Mouse (Mus musculus) ovary, postnatal 14 days (tissue): ENCODE measurements around the gene Trpv2.

Experiments used
- DNase-seq: peaks from one replicate; pipeline ENCODE4 v3.0.0; 2022; ENCODE audit warnings: low spot score

Gene Trpv2

DNA sequence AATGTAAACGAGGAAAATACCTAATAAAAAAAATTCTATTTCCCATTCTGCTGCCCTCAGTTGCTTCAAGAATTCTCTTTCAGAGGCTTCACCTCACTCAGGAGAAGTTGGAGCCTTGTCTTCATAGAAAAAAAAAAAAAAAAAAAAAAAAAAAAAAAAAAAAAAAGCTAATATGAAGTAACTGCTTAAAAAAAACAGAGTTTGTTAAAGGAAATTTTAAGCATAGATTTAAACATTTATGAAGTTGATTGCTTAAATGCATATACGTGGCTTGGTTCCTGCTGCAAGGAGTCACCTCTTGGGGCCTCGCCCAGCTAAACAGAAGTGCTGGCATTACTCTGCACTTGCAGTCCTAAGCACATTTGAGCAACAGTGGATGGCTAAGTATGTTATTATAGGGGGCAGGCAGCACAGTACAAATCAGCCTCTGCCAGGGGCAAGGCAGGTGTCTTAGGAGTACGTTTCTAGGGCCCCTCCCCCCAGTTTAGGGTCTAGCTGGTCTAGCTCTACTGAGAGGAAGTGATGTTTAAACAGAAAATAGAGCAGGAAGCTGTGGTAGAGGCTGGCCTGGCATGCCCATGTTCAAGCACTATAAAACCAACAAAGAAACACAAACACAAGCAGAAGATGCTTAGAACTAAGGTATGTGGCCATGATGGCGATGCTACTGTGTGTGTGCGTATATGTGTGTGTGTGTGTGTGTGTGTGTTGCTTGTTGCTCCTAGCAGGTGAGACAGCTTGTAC lies at the start of gene Trpv2:
Gene Trpv2 (plus strand): TSS at position 528 of the 744 bp plus-strand sequence.
- DNase-seq = no peak

DNA sequence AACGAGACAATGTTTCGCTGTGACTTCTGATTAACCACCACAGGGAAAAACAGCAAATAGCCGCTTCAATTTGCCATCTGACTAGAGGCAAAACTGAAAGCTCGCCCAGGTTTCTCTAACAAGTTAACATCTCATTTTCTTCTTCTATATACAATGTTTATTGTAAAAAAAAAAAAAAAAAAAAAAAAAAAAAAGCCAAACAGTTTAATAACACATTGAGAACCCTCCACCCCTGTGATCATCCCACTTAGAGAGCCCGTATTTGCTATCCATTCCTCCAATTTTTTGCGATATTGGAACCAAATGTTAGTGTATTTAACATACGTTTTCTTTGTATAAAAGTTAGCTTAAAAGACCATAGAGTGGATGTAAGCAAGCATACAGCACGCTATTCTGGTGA lies 37.2 kb upstream of the Trpv2 start:
- DNase-seq = no peak

DNA sequence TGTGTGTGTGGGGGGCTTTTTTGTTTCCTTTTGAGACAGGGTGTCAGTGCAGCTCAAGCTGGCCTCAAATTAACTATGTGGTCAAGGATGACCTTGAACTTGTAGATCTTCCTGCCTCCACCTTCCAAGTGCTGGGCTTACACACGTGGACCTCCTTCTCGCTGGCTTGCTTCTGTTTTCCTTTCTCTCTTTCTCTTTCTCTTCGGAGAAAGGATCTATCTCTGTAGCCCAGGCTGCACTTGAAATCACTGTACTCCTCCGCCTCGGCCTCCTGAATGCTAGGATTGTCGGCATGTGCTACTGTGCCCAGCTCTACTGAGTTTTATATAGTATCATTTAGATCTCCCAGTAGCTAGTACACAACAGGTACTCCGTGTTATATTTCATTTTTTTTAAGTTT lies 36.7 kb upstream of the Trpv2 start:
- DNase-seq = no peak

DNA sequence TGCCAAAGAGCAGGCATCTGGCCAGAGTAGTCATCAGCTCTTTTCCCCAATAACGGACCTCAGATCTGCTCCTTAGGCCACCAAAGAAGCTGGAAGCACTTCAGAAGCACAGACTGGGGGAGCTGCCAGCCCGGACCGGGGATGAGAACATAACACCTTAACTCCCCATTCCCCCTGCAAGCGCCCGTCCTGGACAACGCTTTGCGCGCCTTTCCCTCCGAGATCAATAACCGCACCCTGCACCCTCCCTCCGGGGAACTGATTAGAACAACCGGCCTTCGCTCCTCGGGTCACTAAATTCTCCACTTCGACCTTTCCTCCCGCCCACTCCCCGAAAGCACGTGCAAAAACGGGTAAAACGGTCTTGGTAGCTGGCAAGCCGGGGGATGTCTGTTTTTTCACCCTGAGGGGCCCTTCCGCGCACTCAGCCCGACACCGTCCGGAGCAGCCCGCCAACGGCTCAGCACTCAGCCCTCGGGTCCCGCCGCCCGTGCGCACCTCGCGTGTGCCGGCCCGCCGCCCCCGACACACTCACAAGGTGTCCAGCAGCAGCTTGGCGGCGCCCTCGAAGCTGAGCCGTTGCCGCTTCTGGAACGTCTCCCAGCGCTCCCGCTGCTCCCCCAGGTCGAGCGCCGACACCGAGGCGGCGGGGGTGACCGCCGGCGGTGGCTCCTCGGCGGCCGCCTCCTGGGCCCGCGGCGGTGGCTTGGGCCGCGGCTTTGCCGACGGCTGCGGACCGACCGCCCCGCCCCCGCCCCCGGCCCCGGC lies 35.8 kb upstream of the Trpv2 start:
- DNase-seq = peak; percentile 43

DNA sequence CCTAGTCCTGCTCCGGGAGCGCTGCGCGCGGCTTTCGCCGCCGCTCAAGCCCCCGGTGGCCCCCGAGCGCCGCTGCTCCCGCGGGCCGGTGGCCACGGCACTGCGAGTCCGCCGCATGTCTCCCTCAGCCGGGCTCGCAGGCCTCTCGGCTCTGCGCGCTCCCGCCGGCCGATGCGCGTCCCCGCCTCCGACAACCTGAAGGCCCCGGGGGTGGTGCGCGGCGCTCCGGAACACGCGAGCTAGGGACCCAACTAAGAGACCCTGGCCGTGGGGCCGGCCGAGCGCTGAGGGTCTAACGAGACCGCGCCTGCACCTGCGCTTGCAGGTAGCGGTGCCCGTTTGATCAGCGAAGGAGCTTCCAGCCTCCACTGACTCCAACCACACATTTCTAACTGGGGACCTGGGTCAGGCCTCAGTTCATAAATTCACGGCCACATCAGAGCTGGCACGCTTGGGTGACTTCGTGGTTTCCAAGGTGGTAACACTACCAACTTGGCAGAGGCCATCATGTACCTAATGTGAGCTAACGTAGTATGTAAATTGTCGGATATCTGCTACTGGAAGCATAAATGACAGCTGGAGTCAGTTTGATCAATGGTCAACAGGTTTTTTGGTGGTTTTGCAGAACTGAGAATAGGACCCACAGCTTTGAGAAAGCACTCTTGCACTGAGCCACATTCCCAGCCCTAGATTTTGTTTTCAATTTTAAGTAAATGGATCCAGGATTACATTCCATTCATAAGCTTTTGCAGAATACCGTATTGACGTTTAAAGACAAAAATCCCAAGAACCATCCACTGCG lies 35.0 kb upstream of the Trpv2 start, which contains the start of gene Cenpv:
Gene Cenpv (minus strand): TSS at position 173 of the 802 bp plus-strand sequence.
- peak; percentile 62 for DNase-seq

DNA sequence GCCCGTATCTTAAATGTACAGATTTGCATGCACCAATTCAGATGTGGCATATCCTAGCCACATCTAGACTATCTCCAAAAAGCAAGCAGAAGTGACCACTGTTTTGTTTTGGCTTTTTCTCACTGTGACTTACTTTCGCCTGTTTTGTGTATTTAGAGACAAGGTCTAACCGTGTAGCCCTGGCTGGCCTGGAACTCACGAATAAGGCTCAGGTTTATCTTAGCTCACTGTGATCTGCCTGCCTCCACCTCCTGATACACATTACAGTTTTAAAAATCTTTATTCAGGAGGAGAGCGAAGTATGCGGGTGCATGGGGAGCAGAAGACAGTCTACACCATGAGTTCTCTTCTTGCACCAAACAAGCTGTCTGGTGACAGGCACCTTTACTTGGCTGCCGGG lies 34.1 kb upstream of the Trpv2 start:
- DNase-seq = no peak

DNA sequence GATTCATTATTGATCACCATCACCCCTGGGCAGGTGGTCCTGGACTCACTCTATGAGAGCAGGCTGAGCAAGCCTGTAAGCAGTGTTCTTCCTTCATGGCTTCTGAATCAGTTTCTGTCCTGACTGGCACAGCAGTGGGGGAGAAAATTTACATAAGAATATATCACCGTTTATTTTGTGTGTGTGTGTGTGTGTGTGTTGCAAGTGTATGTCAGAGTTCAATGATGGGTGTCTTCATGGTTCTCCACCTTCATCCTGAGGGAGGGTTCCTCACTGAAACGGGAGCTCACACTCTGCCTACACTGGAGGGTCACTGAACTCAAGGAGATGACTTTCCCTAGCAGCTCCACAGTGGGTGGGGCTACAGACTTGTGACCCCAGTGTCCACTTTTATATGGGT lies 33.3 kb upstream of the Trpv2 start:
- DNase-seq = no peak

DNA sequence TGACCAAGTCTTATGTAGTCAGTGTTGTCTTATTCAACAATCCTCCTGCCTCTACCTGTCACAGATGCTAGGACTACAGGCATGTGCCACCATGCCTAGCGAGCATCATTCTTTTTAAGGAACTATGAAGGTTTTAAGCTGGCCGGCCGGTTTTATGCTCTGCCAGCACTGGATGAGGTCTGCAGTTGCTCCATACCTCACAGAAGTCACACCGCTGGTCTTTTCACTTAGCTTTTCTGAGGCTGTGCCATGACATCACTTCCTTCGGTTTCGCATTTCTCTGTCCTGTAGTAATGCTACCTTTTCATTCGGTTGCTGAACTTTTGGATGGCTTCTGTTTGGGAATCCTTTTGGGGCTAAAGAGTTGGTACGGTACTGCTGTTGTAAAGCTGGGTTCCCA lies 32.7 kb upstream of the Trpv2 start:
- DNase-seq = no peak

DNA sequence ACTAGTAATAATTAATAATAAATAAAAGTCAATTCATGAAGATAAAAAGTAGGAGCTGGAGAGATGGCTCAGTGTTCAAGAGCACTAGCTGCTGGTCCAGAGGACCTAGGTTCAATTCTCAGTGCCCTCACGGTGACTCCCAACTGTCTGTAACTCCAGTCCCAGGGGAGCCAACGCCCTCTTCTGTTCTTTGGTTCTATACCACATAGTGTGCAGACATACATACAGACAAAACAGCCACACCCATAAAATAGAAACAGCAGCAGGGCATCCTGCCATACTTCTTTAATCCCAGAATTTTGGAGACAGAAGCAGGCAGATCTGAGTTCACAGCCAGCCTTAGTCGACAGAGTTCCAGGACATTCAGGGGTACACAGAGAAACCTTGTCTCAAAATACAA lies 30.3 kb upstream of the Trpv2 start:
- DNase-seq = no peak

DNA sequence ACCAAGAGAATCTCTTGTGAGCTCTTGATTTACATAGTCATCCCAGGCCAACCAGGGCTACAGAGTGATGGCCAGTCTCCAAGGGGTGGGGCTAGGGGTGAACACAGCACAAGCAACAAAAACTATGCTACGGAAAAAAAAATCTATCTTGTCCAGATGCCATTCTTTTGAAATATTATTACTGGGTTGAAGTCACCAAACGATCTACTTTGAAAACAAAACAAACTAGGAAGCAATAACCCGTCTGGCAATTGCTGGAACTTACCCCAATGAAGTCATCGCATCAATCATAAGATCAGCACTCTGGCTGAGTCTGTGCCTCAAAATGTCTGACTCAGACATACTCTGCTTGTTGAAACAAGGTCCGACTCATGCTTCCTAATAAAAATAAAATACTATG lies 24.5 kb upstream of the Trpv2 start:
- DNase-seq = peak; percentile 68

DNA sequence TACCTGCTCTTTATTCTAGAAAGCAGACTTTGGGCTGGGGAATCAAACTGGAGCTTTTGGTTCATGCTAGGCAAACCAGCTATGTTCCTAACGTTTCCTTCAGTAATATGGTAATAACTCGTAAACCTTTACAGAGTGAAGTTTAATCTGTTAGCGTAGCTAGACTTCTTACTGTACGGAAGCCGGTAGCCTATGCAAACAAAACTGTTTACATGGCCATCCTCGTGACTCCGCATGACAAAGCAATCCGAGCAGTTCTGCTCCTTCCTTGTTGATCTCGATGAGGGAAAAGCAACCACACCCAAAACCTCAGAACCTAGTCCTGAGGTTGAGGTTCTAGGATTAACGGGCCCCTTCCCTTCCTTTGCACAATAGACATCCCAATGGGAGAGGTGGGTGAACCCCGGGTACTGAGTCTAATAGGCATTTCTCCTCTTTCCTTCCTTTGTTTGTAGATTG lies 24.0 kb upstream of the Trpv2 start:
- peak; percentile 39 for DNase-seq

DNA sequence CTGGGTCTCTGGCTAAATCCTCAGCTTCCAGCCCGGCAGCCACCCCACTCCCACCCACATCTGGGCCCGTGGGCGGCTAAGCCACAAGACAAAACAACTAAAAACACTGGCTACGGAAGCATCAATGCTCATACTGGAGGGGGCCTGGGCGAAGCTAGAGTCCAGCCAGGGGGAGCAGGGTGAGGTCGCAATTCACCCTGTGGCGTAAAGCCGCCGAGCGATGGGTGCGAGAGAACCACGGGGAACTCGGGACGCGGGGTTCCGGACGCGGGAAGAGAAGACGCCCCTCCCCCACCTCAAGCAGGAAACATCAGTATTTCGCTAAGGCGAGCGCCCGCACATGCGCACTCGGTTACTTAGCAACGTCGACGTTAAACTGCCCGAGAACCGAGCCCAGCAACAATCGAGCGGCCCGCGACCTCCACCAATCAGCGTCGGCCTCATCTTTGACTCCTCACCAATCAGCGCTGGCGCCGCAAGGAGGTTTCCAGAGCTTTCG lies 23.5 kb upstream of the Trpv2 start, which contains the start of gene Ubb:
Gene Ubb (plus strand): TSS at position 445 of the 499 bp plus-strand sequence.
- peak; percentile 97 for DNase-seq

DNA sequence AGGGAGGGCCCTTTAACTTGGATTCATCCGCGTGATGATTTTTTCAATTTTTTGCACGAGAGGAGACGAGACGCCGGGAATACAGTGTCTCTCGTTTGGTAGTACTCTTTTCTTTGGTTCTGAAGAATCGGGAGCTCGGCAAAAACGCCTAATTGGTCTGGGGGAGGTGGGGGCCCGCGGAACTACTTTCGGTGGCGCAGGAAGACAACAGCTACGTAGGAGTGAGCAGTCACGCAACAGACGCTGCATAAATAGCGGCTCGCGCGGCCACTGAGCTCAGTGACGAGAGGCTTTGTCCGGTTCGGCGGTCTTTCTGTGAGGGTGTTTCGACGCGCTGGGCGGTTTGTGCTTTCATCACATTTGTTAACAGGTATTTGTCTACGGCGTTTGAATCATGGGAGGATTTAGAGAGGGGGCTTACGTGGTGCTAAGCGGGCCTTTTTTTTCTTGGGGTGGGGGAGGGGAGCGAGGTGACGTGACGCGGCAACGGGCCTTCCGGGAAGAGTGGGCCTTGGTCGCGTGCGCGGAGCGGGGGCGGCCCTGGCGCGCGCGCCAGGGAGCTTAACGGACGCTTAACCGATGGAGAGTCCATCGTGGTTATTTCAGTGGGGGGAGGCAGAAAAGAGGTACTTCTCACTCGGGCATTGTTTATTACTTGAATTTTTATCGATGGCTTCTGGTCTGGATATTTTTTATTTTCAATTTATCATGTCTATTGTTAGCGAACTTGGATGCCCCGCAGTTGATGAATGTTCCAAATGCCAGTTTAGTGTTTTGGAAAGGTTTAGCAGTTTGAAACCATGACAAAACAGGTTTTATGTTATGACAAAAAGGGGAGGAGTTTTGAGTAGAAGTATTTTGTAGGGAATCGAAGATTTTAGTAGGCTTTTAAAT lies 22.8 kb upstream of the Trpv2 start:
- DNase-seq = peak; percentile 85

DNA sequence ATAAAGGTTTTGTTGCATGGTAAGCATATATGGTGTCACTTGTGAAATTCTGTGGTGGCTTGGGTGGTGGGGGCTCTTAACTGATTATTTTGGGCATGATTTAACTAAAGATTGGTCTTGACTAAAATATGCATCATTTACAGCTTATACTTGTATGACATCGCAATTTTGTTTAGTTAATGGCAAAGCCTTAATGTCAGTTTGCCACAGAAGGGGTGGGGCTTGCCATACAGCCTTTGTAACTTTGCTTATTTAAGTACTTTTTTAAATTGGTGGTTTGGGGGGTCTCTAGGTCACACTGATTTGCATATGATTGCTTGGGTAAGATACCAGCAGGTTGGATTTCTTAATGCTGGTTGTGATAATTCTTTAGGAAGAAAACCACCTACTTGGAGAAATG lies 21.1 kb upstream of the Trpv2 start:
- DNase-seq = no peak

DNA sequence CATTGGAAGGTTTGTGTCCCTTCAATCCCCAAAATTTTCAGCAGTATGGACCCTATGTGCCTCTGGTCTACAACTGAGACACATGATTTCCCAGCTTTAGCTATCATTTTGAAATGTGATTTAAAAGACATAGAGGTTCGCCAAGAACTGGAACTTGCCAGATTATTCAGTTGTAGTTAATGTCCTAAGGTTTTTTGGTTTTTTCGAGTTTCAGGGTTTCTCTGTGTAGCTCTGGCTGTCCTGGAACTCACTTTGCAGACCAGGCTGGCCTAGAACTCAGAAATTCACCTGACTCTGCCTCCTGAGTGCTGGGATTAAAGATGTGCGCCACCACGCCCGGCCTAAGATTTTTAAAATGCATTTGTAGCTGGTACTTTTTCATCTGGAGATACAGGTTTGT lies 20.7 kb upstream of the Trpv2 start:
- DNase-seq = no peak

DNA sequence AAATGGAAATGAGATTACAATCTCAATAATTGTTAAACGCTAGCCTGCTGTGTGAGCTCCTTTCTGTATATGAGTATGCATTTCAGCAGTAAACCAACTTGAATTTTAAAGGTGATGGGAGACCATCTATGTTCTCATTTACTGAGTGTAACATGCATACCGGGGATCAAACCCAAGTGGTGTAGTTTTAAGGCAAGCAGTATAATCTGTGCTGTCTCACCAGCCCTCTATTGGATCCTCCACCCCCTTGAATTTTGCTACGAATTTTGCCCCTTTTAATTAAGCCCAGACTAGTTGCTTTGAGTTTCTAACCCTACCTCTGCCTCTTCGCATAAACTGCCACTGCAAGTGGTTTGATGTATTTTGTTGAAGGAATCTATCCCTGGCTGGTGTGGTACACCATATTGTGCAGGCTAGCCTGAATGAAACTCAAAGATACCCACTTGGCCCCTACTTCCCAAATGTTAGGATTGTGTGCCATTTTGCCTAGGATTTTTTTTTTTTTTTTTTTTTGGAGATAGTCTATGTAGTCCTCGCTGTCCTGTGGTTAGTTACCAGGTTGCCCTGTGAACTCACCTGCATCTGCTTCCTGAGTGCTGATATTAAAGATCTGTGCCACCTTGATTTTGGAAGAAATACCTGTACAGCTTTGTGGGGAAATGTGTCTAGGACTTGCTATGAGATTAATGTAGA lies 20.0 kb upstream of the Trpv2 start:
- no peak for DNase-seq

DNA sequence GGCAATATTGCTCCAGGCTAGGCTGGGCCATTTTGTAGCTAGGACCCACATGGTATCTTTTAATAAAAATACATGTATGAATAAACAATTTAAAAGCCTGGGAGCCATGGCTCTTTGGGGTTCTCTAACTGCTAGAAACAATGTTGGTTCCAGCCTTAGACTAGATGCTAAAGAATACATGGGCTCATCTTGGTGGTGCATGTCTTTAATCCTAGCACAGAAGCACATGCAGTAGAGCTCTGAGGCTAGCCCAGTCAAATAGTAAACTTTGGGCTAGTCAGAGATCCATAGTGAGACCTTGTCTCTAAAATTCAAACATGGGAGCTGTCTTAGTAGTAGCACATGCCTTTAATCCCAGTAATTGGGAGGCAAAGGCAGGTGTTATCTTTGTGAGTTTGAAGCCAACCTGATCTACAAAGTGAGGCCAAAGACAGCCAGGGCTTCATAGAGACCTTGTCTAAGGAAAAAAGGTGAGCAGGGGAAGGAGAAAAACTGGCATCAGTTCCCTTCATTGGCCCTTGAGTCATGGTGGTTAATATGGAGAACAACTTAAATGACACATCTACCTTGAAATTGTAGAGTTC lies 19.3 kb upstream of the Trpv2 start:
- no peak for DNase-seq

DNA sequence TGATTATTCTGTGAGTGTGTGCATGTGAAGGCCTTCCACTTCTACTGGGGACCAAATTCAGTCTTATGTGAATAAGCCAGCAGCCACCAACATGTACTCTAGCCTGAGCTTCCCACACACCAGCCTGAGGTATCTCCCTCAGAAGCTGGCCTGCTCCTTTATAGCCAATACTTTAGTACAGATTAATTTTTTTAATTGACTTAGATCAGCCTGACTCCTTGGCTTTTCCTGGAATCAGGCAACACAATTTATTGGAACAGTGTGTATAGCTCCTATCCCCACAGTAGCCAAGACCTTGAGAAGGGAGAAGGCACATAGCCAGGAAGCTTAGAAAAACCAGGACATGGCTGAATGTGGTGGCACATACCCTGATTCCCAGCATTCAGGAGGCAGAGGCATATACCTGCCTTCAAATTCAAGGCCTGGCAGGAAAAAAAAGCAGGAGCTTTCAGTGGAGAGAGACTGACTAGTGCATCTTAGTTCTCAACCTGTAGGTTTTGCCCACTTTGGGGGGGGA lies 18.3 kb upstream of the Trpv2 start:
- DNase-seq = no peak

DNA sequence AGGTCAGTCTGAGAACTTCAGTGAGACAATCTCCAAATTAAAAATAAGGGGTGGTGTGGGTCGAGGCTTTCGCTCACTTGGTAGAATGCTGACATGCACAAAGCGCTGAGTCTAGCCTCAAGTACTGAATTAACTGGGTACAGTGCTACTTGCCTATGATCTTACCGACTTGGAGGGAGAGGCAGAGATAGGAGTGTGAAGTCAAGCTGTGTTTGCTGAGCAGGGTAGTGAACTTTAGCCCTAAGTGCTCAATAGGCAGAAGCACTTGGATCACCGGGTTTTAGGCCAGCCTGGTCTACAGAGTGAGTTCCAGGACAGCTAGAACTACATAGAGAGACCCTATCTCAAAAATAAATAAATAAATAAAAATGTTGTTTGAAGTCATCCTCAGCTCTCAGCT lies 17.1 kb upstream of the Trpv2 start:
- DNase-seq = no peak

DNA sequence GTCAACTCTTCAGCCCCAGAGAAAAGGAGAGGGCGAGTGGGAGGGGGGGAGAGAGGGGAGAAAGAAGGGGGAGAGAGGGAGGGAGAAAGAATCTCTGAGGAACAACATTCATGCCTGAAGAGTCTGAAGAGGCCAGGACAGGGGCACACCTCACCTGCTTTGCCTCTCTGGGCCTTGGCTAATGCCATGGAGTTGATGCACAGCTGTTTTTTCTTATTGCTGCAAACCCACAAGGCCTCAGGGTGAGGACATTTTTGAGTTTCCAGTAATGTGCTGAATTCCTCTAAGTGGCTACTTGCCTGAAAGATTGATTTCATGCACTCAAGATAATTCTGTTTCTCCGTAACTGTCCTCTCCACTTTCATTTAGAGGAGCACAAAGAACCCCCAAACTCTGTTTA lies 16.1 kb upstream of the Trpv2 start:
- DNase-seq = no peak
